Mouse (Mus musculus): ENCODE measurements around the gene Il5. TPM values are rescaled to one million over a fixed set of nuclear protein-coding genes. Genes with fewer than 3 reads are reported as not detected.

Il5 gene
- polyA plus RNA-seq, 1 experiment, result not detected

GRCm38 (mm10) chr11:53763496-53764140, 43.0 kb downstream of the Il5 start:
- H3K27ac ChIP-seq (ENCODE audit: insufficient read depth, low read depth, low read length), result peak overlapping the region; percentile 11; the same call in 1 of the 2 replicates

GRCm38 (mm10) chr11:53764581-53764980, 44.0 kb downstream of the Il5 start:
- Histone ChIP-seq H3K4me1 (ENCODE audit: control insufficient read depth, insufficient read depth, low read length) (peaks cover 32% of the 10 kb centered on the region), H3K4me3 (ENCODE audit: insufficient read depth, low read depth, low read length) (no peak overlapping the region), H3K27ac (ENCODE audit: insufficient read depth, low read depth, low read length) (no peak overlapping the region)
- WGBS, result 71% methylated on average over 5 of the region's 5 CpGs
- TF ChIP-seq CTCF (IDR thresholded peaks at IDR 0.05; ENCODE audit: insufficient read depth, low read depth, low read length), result no peak
- no peak for TF ChIP-seq POLR2A (IDR thresholded peaks at IDR 0.05; ENCODE audit: insufficient read depth, low read depth, low read length)

More at GRCm38 (mm10) chr11:53763496-53764140, 43.0 kb downstream of the Il5 start:
- Histone ChIP-seq H3K4me1 (ENCODE audit: control insufficient read depth, insufficient read depth, low read length) (peaks cover 34% of the 10 kb centered on the region), H3K4me3 (ENCODE audit: insufficient read depth, low read depth, low read length) (peak overlapping the region; percentile 41)
- 2% methylated on average over 33 of the region's 33 CpGs for whole genome bisulfite sequencing
- TF ChIP-seq POLR2A (IDR thresholded peaks at IDR 0.05; ENCODE audit: insufficient read depth, low read depth, low read length) (no peak), CTCF (IDR thresholded peaks at IDR 0.05; ENCODE audit: insufficient read depth, low read depth, low read length) (no peak)

GRCm38 (mm10) chr11:53768422-53769184, 48.0 kb downstream of the Il5 start:
- no peak for TF ChIP-seq CTCF (IDR thresholded peaks at IDR 0.05; ENCODE audit: insufficient read depth, low read depth, low read length)
- TF ChIP-seq POLR2A (IDR thresholded peaks at IDR 0.05; ENCODE audit: insufficient read depth, low read depth, low read length), result no peak
- H3K4me1 ChIP-seq (ENCODE audit: control insufficient read depth, insufficient read depth, low read length), result peaks cover 9% of the 10 kb centered on the region
- WGBS, result 89% methylated on average over 13 of the region's 13 CpGs
- no peak overlapping the region for H3K4me3 ChIP-seq (ENCODE audit: insufficient read depth, low read depth, low read length)
- no peak overlapping the region for H3K27ac ChIP-seq (ENCODE audit: insufficient read depth, low read depth, low read length)

- no peak for TF ChIP-seq CTCF (IDR thresholded peaks at IDR 0.05; ENCODE audit: insufficient read depth, low read depth, low read length)
- no peak for TF ChIP-seq POLR2A (IDR thresholded peaks at IDR 0.05; ENCODE audit: insufficient read depth, low read depth, low read length)
- H3K4me1 ChIP-seq (ENCODE audit: control insufficient read depth, insufficient read depth, low read length), result peaks cover 4% of the 10 kb centered on the region; the same call in 1 of the 2 replicates
- WGBS, result 76% methylated on average over 12 of the region's 12 CpGs
- peak overlapping the region; percentile 63 for H3K4me3 ChIP-seq (ENCODE audit: insufficient read depth, low read depth, low read length)
- peak overlapping the region; percentile 53; the same call in 1 of the 2 replicates for H3K27ac ChIP-seq (ENCODE audit: insufficient read depth, low read depth, low read length)
Observed at GRCm38 (mm10) chr11:53769185-53769576, 48.6 kb downstream of the Il5 start.

DNA sequence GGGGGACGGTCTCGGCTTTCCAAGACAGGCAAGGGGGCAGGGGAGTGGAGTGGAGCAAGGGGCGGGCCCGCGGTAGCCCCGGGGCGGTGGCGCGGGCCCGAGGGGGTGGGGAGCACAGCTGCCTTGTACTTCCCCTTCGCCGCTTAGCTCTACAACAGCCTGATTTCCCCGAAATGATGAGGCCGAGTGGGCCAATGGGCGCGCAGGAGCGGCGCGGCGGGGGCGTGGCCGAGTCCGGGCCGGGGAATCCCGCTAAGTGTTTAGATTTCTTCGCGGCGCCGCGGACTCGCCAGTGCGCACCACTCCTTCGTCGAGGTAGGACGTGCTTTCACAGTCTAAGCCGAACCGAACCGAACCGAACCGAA, 49.1 kb downstream of the Il5 start, which contains the start of gene Irf1:
Gene Irf1 (plus strand): TSS at position 255 of the 365 bp plus-strand sequence.
- peak within 1 kb of the TSS; percentile 53 for H3K27ac ChIP-seq (ENCODE audit: insufficient read depth, low read depth, low read length)
- H3K4me3 ChIP-seq (ENCODE audit: insufficient read depth, low read depth, low read length), result peak within 1 kb of the TSS; percentile 63
- WGBS, result under 1% methylated on average over 40 of the region's 40 CpGs
- peaks cover 4% of the 10 kb centered on the region; the same call in 1 of the 2 replicates for H3K4me1 ChIP-seq (ENCODE audit: control insufficient read depth, insufficient read depth, low read length)
- TF ChIP-seq POLR2A (IDR thresholded peaks at IDR 0.05; ENCODE audit: insufficient read depth, low read depth, low read length), result 0 out of 2 replicates have a peak, but pooled peaks have one; percentile 21
- TF ChIP-seq CTCF (IDR thresholded peaks at IDR 0.05; ENCODE audit: insufficient read depth, low read depth, low read length), result no peak

DNA sequence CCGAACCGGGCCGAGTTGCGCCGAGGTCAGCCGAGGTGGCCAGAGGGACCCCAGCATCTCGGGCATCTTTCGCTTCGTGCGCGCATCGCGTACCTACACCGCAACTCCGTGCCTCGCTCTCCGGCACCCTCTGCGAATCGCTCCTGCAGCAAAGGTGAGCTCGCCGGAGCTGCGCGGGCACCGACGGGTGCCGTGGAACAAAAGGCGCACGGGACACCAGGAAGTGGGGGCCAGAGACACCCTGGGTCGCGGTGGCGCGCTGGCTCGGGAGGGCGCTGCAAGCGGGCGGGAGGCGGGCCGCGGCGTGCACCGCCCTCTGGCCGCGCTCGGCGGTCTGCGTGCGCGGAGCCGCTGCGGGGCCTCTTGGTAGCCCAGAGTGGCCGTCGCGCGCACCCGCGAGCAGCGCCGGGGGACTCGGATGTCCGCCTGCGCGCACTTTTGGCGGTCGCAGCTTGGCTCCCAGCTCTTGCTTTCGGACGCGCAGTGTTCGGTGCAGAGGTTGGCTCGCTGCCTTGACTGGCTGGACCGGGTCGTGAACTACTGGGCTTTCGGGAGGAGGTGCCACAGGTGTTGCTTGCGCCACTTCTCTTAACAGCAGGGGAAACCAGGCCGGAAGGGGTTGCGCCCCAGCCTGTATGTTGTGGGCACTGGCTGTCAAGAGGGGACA, 49.7 kb downstream of the Il5 start:
- peak overlapping the region; percentile 63 for H3K4me3 ChIP-seq (ENCODE audit: insufficient read depth, low read depth, low read length)
- peak overlapping the region; percentile 9; the same call in 1 of the 2 replicates for H3K27ac ChIP-seq (ENCODE audit: insufficient read depth, low read depth, low read length)
- under 1% methylated on average over 75 of the region's 75 CpGs for WGBS
- 0 out of 2 replicates have a peak, but pooled peaks have one; percentile 5 for TF ChIP-seq POLR2A (IDR thresholded peaks at IDR 0.05; ENCODE audit: insufficient read depth, low read depth, low read length)
- TF ChIP-seq CTCF (IDR thresholded peaks at IDR 0.05; ENCODE audit: insufficient read depth, low read depth, low read length), result no peak
- H3K4me1 ChIP-seq (ENCODE audit: control insufficient read depth, insufficient read depth, low read length), result peaks cover 4% of the 10 kb centered on the region; the same call in 1 of the 2 replicates

GRCm38 (mm10) chr11:53771001-53771744, 50.6 kb downstream of the Il5 start:
- no peak overlapping the region for H3K27ac ChIP-seq (ENCODE audit: insufficient read depth, low read depth, low read length)
- H3K4me1 ChIP-seq (ENCODE audit: control insufficient read depth, insufficient read depth, low read length), result peaks cover 4% of the 10 kb centered on the region; the same call in 1 of the 2 replicates
- H3K4me3 ChIP-seq (ENCODE audit: insufficient read depth, low read depth, low read length), result no peak overlapping the region
- 86% methylated on average over 11 of the region's 11 CpGs for WGBS
- TF ChIP-seq POLR2A (IDR thresholded peaks at IDR 0.05; ENCODE audit: insufficient read depth, low read depth, low read length) (no peak), CTCF (IDR thresholded peaks at IDR 0.05; ENCODE audit: insufficient read depth, low read depth, low read length) (no peak)

DNA sequence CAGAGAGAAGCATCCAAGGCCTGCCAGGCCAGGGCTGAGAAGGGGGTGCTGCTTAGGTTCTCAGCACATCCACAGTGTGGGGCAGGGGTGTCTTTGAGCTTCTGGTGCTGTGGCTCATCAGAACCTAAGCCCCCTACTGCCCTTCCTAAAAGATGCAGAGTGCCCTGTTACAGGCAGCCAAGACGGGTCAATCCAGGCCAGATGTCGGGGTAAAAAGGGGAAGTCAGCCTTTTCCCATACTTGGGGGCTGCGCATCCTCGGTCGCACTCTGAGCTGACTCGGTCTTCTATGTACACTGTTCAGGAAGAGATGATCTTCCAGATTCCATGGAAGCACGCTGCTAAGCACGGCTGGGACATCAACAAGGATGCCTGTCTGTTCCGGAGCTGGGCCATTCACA, 51.9 kb downstream of the Il5 start:
- Histone ChIP-seq H3K27ac (ENCODE audit: insufficient read depth, low read depth, low read length) (no peak overlapping the region), H3K4me3 (ENCODE audit: insufficient read depth, low read depth, low read length) (no peak overlapping the region), H3K4me1 (ENCODE audit: control insufficient read depth, insufficient read depth, low read length) (peaks cover 4% of the 10 kb centered on the region; the same call in 1 of the 2 replicates)
- WGBS, result 90% methylated on average over 9 of the region's 9 CpGs
- TF ChIP-seq CTCF (IDR thresholded peaks at IDR 0.05; ENCODE audit: insufficient read depth, low read depth, low read length) (no peak), POLR2A (IDR thresholded peaks at IDR 0.05; ENCODE audit: insufficient read depth, low read depth, low read length) (no peak)
